8 mouse cellular contexts compared by ENCODE assay signal in the genomic region with DNA sequence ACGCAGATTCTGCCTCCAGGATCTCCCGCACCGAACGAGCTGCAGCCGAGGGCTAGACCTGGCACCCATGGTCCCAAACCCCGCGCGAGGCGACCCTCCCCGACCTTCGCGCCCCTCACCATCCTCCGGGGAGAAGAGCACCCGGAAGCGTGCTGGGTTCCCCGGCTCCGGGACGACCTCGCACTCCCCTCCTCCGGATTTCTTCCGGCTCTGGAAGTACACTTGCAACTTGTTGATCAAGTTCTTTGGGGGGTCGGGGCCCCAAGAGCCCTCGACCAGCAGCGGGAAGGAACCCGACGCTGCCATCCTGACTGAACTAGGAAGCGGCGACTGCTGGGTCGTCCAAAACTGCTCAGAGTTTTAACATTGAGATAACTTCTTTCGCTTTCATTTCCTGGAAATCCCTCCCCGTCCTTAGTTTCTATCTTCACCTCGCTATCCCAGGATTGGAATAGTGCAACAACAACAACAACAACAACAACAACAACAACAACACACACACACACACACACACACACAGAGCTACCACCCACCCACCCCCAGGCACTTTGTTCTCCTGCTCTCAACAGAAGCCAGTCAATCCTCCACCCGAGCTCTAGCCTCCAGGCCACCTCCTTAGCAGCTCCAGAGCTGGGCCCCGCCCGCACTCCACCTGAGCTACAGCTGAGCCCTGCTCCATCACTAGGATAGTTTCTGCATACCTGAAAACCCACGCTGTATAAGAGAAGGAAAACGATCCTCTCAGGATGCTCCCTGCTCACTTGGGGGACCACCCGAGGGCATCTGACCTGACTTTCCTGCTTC. TPM values are rescaled to one million over a fixed set of nuclear protein-coding genes. Genes with fewer than 3 reads are reported as not detected.
DNase-seq lines count a peak whose midpoint lies in the region; ATAC-seq and TF ChIP-seq lines count a peak whose summit lies in the region.

A gene (minus strand): TSS at position 497 of the 804 bp plus-strand sequence.

- peak within 1 kb of the TSS; percentile 87 for H3K4me2 ChIP-seq in liver, embryonic 13.5 days
- H3K4me2 ChIP-seq in myocyte (ENCODE audit: low read depth), result peak within 1 kb of the TSS; percentile 80

- peak within 1 kb of the TSS; percentile 95 for H3K4me3 ChIP-seq in bone marrow, adult 2 months (replicated peaks; ENCODE audit: control insufficient read depth, low read depth, low read length)
- peak within 1 kb of the TSS; percentile 97 for H3K4me3 ChIP-seq in gastrocnemius, adult 2 months
- H3K4me3 ChIP-seq in liver, embryonic 13.5 days (replicated peaks), result peak within 1 kb of the TSS; percentile 80
- H3K4me3 ChIP-seq in myocyte, result peak within 1 kb of the TSS; percentile 49

- WGBS in bone marrow, adult 2 months, result under 1% methylated on average over 38 of the region's 38 CpGs
- WGBS in liver, embryonic 13.5 days (ENCODE audit: insufficient replicate concordance), result under 1% methylated on average over 38 of the region's 38 CpGs

- no peaks in the 10 kb centered on the region for H3K79me2 ChIP-seq in myocyte (ENCODE audit: control insufficient read depth, insufficient read depth)

- intact Hi-C loops in gastrocnemius, adult 2 months (cut with DNase I), result no loop called here

- peak; percentile 4 for DNase-seq in layer of hippocampus, adult 11-12 months (ENCODE audit: low spot score)
- no peak for DNase-seq in layer of hippocampus, postnatal 14 days (ENCODE audit: low spot score in 2 of 2)
- DNase-seq in gastrocnemius, adult 2 months, result peak; percentile 52
- DNase-seq in induced T-regulatory cell, adult 2 months (ENCODE audit: low read depth), result peak; percentile 86
- DNase-seq in liver, embryonic 13.5 days, result peak; percentile 25
- DNase-seq in thymus, postnatal 10 days (ENCODE audit: low spot score in 2 of 2), result peak; percentile 62 to 63

- peak within 1 kb of the TSS; percentile 78 for H3K27ac ChIP-seq in bone marrow, adult 2 months (ENCODE audit: control insufficient read depth, insufficient read depth, low read depth, low read length, poor library complexity)
- H3K27ac ChIP-seq in gastrocnemius, adult 2 months, result peak within 1 kb of the TSS; percentile 92
- H3K27ac ChIP-seq in liver, embryonic 13.5 days, result peak within 1 kb of the TSS; percentile 41; the same call in 1 of the 2 replicates

- TF ChIP-seq POLR2A in bone marrow, adult 2 months (IDR thresholded peaks at IDR 0.05; ENCODE audit: borderline replicate concordance, control insufficient read depth, low read depth, low read length), result peak; percentile 65
- TF ChIP-seq POLR2A in myocyte (IDR thresholded peaks at IDR 0.05; ENCODE audit: insufficient read length, low read depth), result no peak

- ATAC-seq in liver, embryonic 13.5 days (ENCODE audit: low read depth), result peak; percentile 78

- H3K27me3 ChIP-seq in liver, embryonic 13.5 days, result peaks cover 30% of the 10 kb centered on the region
- H3K27me3 ChIP-seq in myocyte (ENCODE audit: control insufficient read depth, insufficient read depth, insufficient read length), result no peaks in the 10 kb centered on the region

- H3ac ChIP-seq in myocyte (ENCODE audit: control insufficient read depth, insufficient read length), result peak within 1 kb of the TSS; percentile 49

- H3K9me3 ChIP-seq in liver, embryonic 13.5 days (replicated peaks), result no peaks in the 10 kb centered on the region

- no peaks in the 10 kb centered on the region for H3K4me1 ChIP-seq in bone marrow, adult 2 months (ENCODE audit: control insufficient read depth, insufficient read depth, low read length)
- H3K4me1 ChIP-seq in liver, embryonic 13.5 days (replicated peaks), result peaks cover 32% of the 10 kb centered on the region

- H3K9ac ChIP-seq in liver, embryonic 13.5 days, result peak within 1 kb of the TSS; percentile 83

- H3K36me3 ChIP-seq in liver, embryonic 13.5 days, result no peaks in the 10 kb centered on the region
- no peaks in the 10 kb centered on the region for H3K36me3 ChIP-seq in myocyte (ENCODE audit: control insufficient read depth, insufficient read depth)

- TF ChIP-seq CTCF in bone marrow, adult 2 months (IDR thresholded peaks at IDR 0.05; ENCODE audit: control insufficient read depth, insufficient read depth, low read length), result no peak
- TF ChIP-seq CTCF in gastrocnemius, adult 2 months (IDR thresholded peaks at IDR 0.05), result no peak

TF ChIP-seq in myocyte, 11 proteins besides CTCF, POLR2A, EP300 and RAD21:
- TF ChIP-seq USF1 (IDR thresholded peaks at IDR 0.05; ENCODE audit: low read depth), result no peak
- TF ChIP-seq MAX (IDR thresholded peaks at IDR 0.05; ENCODE audit: low read depth), result no peak
- TF ChIP-seq CEBPB (IDR thresholded peaks at IDR 0.05; ENCODE audit: insufficient read depth, poor library complexity, severe bottlenecking), result no peak
- no peak for TF ChIP-seq TCF12 (IDR thresholded peaks at IDR 0.05; ENCODE audit: insufficient read depth, poor library complexity, severe bottlenecking)
- TF ChIP-seq MYOG (IDR thresholded peaks at IDR 0.05; ENCODE audit: control insufficient read depth in 1 of 3, insufficient read depth in 1 of 3, insufficient read length in 2 of 3, low read depth in 2 of 3), result no peak
- no peak for TF ChIP-seq SRF (IDR thresholded peaks at IDR 0.05; ENCODE audit: control insufficient read depth, insufficient read length, low read depth)
- TF ChIP-seq E2F4 (IDR thresholded peaks at IDR 0.05; ENCODE audit: insufficient read depth), result no peak
- no peak for TF ChIP-seq POLR2AphosphoS2 (IDR thresholded peaks at IDR 0.05; ENCODE audit: insufficient read length, low read depth)
- TF ChIP-seq REST (IDR thresholded peaks at IDR 0.05; ENCODE audit: insufficient read depth, insufficient read length), result no peak
- no peak for TF ChIP-seq MYOD1 (IDR thresholded peaks at IDR 0.05; ENCODE audit: control insufficient read depth in 1 of 3, insufficient read length in 2 of 3, low read depth in 2 of 3)
- no peak for TF ChIP-seq TCF3 (IDR thresholded peaks at IDR 0.05; ENCODE audit: insufficient read length, low read depth)

RNA-seq across cellular contexts. Expression of the gene that starts here (rescaled TPM):
- total RNA-seq in layer of hippocampus, postnatal 14 days (2021), result 1 to 10 TPM; 1.0 to 1.2 TPM
- polyA plus RNA-seq in bone marrow, adult 2 months (2011; ENCODE audit: insufficient read depth, insufficient read length, low replicate concordance, missing spikeins), result 8.5 and 17.2 TPM in 2 replicates
- 1 to 10 TPM; 2.9 to 4.4 TPM for total RNA-seq in gastrocnemius, adult 2 months (2021)
- polyA plus RNA-seq in liver, embryonic 13.5 days (2015; fragmentation: Nextera tagmentation; extraction: Ambion mirVana), result 0.48 and 0.94 TPM in 2 replicates
- 0.23 TPM for polyA plus RNA-seq in myocyte (2012; fragmentation: generic; extraction: Trizol)

Comparison
In these comparisons a context has a peak if more than half of its experiments do, and no peak if none do; other contexts are left out.
1. DNase-seq: peak in layer of hippocampus, adult 11-12 months (single experiment), gastrocnemius, adult 2 months (single experiment), induced T-regulatory cell, adult 2 months (single experiment) and thymus, postnatal 10 days (2 of 2); none in layer of hippocampus, postnatal 14 days (0 of 2).
2. Peak in DNase-seq, ATAC-seq, H3K4me3 ChIP-seq, H3K27ac ChIP-seq, H3K9ac ChIP-seq and H3K4me2 ChIP-seq in liver, embryonic 13.5 days; RNA of the gene not detected or under 1 TPM.
3. H3K27ac ChIP-seq: peak in every context shown above with its lines; median percentile 92 in gastrocnemius, adult 2 months; 78 in bone marrow, adult 2 months; 41 in liver, embryonic 13.5 days.
4. Peak in every context shown above with its lines, with median percentiles within 50 percentile points of each other: H3K4me3 ChIP-seq.